Mouse (Mus musculus) embryo, embryonic 11 days (tissue): ENCODE measurements around the gene Zfp811.
"Not testable (repeated sequence)": the region's sequence is repeated elsewhere in the genome, so short reads cannot be mapped to it uniquely, and the experiment has no call there.

Source experiments
- DNase-seq: peaks from one replicate; pipeline ENCODE4 v3.0.0-alpha.2; 2015

Zfp811 gene

GRCm38 (mm10) chr17:32809544-32810374, at the start of gene Zfp811:
Gene Zfp811, minus strand, starts transcription at chr17:32809931.
- peak; percentile 89 for DNase-seq

GRCm38 (mm10) chr17:32856713-32857112, 47.0 kb upstream of the Zfp811 start:
- not testable (repeated sequence) for DNase-seq

GRCm38 (mm10) chr17:32851581-32851980, 41.9 kb upstream of the Zfp811 start:
- DNase-seq = peak; percentile 22

- DNase-seq = peak; percentile 42
Measured at GRCm38 (mm10) chr17:32841388-32841787, 31.7 kb upstream of the Zfp811 start.

- DNase-seq = peak; percentile 13
Measured at GRCm38 (mm10) chr17:32839083-32839802, 29.5 kb upstream of the Zfp811 start.

GRCm38 (mm10) chr17:32830418-32830782, 20.7 kb upstream of the Zfp811 start:
- DNase-seq = no peak

- peak; percentile 92 for DNase-seq
Measured at GRCm38 (mm10) chr17:32829540-32830417, 20.0 kb upstream of the Zfp811 start, which contains the start of gene Zfp799. Gene Zfp799, minus strand, starts transcription at chr17:32830261.

GRCm38 (mm10) chr17:32816074-32816784, 6.5 kb upstream of the Zfp811 start:
- no peak for DNase-seq

- no peak for DNase-seq
Measured at GRCm38 (mm10) chr17:32814136-32814535, 4.4 kb upstream of the Zfp811 start.

GRCm38 (mm10) chr17:32810648-32811047, 917 bp upstream of the Zfp811 start:
- DNase-seq = no peak

GRCm38 (mm10) chr17:32808921-32809320, 810 bp downstream of the Zfp811 start:
- peak; percentile 55 for DNase-seq

- peak; percentile 16 for DNase-seq
Measured at GRCm38 (mm10) chr17:32789244-32789643, 20.5 kb downstream of the Zfp811 start.

GRCm38 (mm10) chr17:32788576-32788975, 21.2 kb downstream of the Zfp811 start:
- DNase-seq = peak; percentile 29

- DNase-seq = peak; percentile 93
Measured at GRCm38 (mm10) chr17:32788094-32788559, 21.6 kb downstream of the Zfp811 start, which contains the start of gene Zfp871. Gene Zfp871, minus strand, starts transcription at chr17:32788287.

- peak; percentile 58 for DNase-seq
Measured at GRCm38 (mm10) chr17:32787436-32788093, 22.2 kb downstream of the Zfp811 start.

- DNase-seq = no peak
Measured at GRCm38 (mm10) chr17:32786944-32787343, 22.8 kb downstream of the Zfp811 start.

- DNase-seq = no peak
Measured at GRCm38 (mm10) chr17:32785656-32786055, 24.1 kb downstream of the Zfp811 start.

GRCm38 (mm10) chr17:32777564-32777963, 32.2 kb downstream of the Zfp811 start:
- DNase-seq = no peak

GRCm38 (mm10) chr17:32771213-32771612, 38.5 kb downstream of the Zfp811 start:
- DNase-seq = no peak

GRCm38 (mm10) chr17:32766422-32766821, 43.3 kb downstream of the Zfp811 start:
- no peak for DNase-seq

- DNase-seq = no peak
Measured at GRCm38 (mm10) chr17:32757331-32757730, 52.4 kb downstream of the Zfp811 start.
